In genomic region chr3:36025732-36026131, GRCm38 (mm10) we compare ENCODE assay signal across 36 mouse cellular contexts. TPM values are rescaled to one million over a fixed set of nuclear protein-coding genes. Genes with fewer than 3 reads are reported as not detected.
"Had no signal": no experiment of that assay in that cellular context is flagged by ENCODE, and none has a peak within 500 bp of the region (broad histone marks: within the 10 kb centered on the region; RNA-seq: fewer than 3 reads in every experiment).

No protein-coding gene starts in this region.

- H3K27me3 ChIP-seq: embryonic facial prominence, embryonic 12.5 days; embryonic facial prominence, embryonic 13.5 days; embryonic facial prominence, embryonic 15.5 days; forebrain, embryonic 12.5 days; forebrain, embryonic 13.5 days had no signal

- H3K4me2 ChIP-seq: embryonic facial prominence, embryonic 12.5 days; embryonic facial prominence, embryonic 13.5 days; embryonic facial prominence, embryonic 15.5 days; forebrain, embryonic 12.5 days; forebrain, embryonic 13.5 days; forebrain, embryonic 15.5 days had no signal

- H3K4me1 ChIP-seq: embryonic facial prominence, embryonic 10.5 days; embryonic facial prominence, embryonic 12.5 days; embryonic facial prominence, embryonic 13.5 days; embryonic facial prominence, embryonic 15.5 days; forebrain, embryonic 10.5 days; forebrain, embryonic 12.5 days; forebrain, embryonic 13.5 days; forebrain, embryonic 15.5 days; heart, embryonic 10.5 days had no signal

- H3K9ac ChIP-seq: embryonic facial prominence, embryonic 12.5 days; embryonic facial prominence, embryonic 13.5 days; embryonic facial prominence, embryonic 15.5 days; forebrain, embryonic 12.5 days; forebrain, embryonic 13.5 days; forebrain, embryonic 15.5 days; forebrain, postnatal 0 days had no signal

- DNase-seq: cerebellum, adult 9-10 months; cerebellum, adult 9-11 months; cerebellum, postnatal 10 days; cerebellum, postnatal 14 days; cerebellum, postnatal 36 days; embryo, embryonic 11 days; forebrain, postnatal 0 days; gastrocnemius, adult 2 months; gastrocnemius, postnatal 10 days; gastrocnemius, postnatal 14 days; gastrocnemius, postnatal 25 days; gastrocnemius, postnatal 36 days; heart, adult 11 months; heart, adult 18-20 months; heart, adult 2 months had no signal

- H3K4me3 ChIP-seq: embryonic facial prominence, embryonic 10.5 days; embryonic facial prominence, embryonic 12.5 days; embryonic facial prominence, embryonic 13.5 days; embryonic facial prominence, embryonic 15.5 days; erythroblast, embryonic 14.5 days; forebrain, embryonic 10.5 days; forebrain, embryonic 12.5 days; forebrain, embryonic 13.5 days; forebrain, embryonic 15.5 days; gastrocnemius, adult 2 months; heart, adult 2 months; heart, embryonic 10.5 days had no signal

- ATAC-seq: forebrain, embryonic 13.5 days; forebrain, embryonic 14.5 days; forebrain, embryonic 15.5 days; forebrain, embryonic 16.5 days; forebrain, postnatal 0 days had no signal

- H3K9me3 ChIP-seq: embryonic facial prominence, embryonic 10.5 days; embryonic facial prominence, embryonic 12.5 days; embryonic facial prominence, embryonic 13.5 days; embryonic facial prominence, embryonic 15.5 days; forebrain, embryonic 10.5 days; forebrain, embryonic 12.5 days; forebrain, embryonic 13.5 days; forebrain, embryonic 15.5 days; heart, embryonic 10.5 days had no signal

- H3K36me3 ChIP-seq: embryonic facial prominence, embryonic 10.5 days; embryonic facial prominence, embryonic 12.5 days; embryonic facial prominence, embryonic 13.5 days; embryonic facial prominence, embryonic 15.5 days; forebrain, embryonic 10.5 days; forebrain, embryonic 12.5 days; forebrain, embryonic 15.5 days; heart, embryonic 10.5 days had no signal

- H3K27ac ChIP-seq: embryonic facial prominence, embryonic 10.5 days; embryonic facial prominence, embryonic 12.5 days; embryonic facial prominence, embryonic 13.5 days; embryonic facial prominence, embryonic 15.5 days; forebrain, embryonic 10.5 days; forebrain, embryonic 12.5 days; forebrain, embryonic 13.5 days; forebrain, embryonic 15.5 days; gastrocnemius, adult 2 months; heart, adult 2 months; heart, embryonic 10.5 days had no signal

RNA-seq across cellular contexts. Expression of gene Ccdc144b, which starts 27.6 kb away (rescaled TPM):
- total RNA-seq: common myeloid progenitor, adult 5-6 weeks; forebrain, postnatal 0 days; gastrocnemius, adult 18-20 months; gastrocnemius, adult 2 months; gastrocnemius, adult 8-10 months; gastrocnemius, postnatal 10 days; gastrocnemius, postnatal 14 days; gastrocnemius, postnatal 25 days; gastrocnemius, postnatal 36 days; granulocyte monocyte progenitor cell, adult 5-6 weeks; heart, adult 18-20 months; heart, adult 2 months; heart, adult 8-10 months had no signal
- polyA plus RNA-seq: cortical plate, adult 2 months; embryonic facial prominence, embryonic 10.5 days; embryonic facial prominence, embryonic 12.5 days; embryonic facial prominence, embryonic 13.5 days; embryonic facial prominence, embryonic 14.5 days; embryonic facial prominence, embryonic 15.5 days; erythroblast, embryonic 14.5 days; forebrain, embryonic 10.5 days; forebrain, embryonic 11.5 days; forebrain, embryonic 12.5 days; forebrain, embryonic 13.5 days; forebrain, embryonic 14.5 days; forebrain, embryonic 15.5 days; forebrain, embryonic 16.5 days; forebrain, postnatal 0 days; frontal cortex, adult 2 months; heart, embryonic 10.5 days had no signal
